Mouse (Mus musculus) myocyte (in vitro differentiated cells): ENCODE data around the gene Hils1. TPM values are rescaled to one million over a fixed set of nuclear protein-coding genes. Genes with fewer than 3 reads are reported as not detected.
"Not testable (repeated sequence)": the region's sequence is repeated elsewhere in the genome, so short reads cannot be mapped to it uniquely, and the experiment has no call there.

Experiments
- H3K27me3 ChIP-seq: one replicate; pipeline ENCODE4 v1.6.1; 2011; ENCODE audit not compliant: control insufficient read depth, insufficient read depth, insufficient read length
- H3K36me3 ChIP-seq: one replicate; pipeline ENCODE4 v1.6.1; 2011; ENCODE audit not compliant: control insufficient read depth, insufficient read depth
- H3K4me2 ChIP-seq: one replicate; pipeline ENCODE4 v1.6.1; 2011; ENCODE audit warnings: low read depth, control low read depth
- H3K4me3 ChIP-seq: one replicate; pipeline ENCODE4 v1.5.1; 2011; ENCODE audit warnings: mild to moderate bottlenecking, control low read depth, moderate library complexity
- H3K79me2 ChIP-seq: one replicate; pipeline ENCODE4 v1.6.1; 2011; ENCODE audit not compliant: control insufficient read depth, insufficient read depth
- H3ac ChIP-seq: one replicate; pipeline ENCODE4 v1.6.1; 2011; ENCODE audit not compliant: control insufficient read depth, insufficient read length
- CEBPB ChIP-seq: IDR thresholded peaks from 2 replicates; pipeline ENCODE4 v1.6.1; 2011; ENCODE audit warnings: mild to moderate bottlenecking, moderate library complexity; ENCODE audit not compliant: poor library complexity, insufficient read depth, severe bottlenecking
- E2F4 ChIP-seq: IDR thresholded peaks from one replicate; pipeline ENCODE4 v1.6.1; 2011; ENCODE audit warnings: mild to moderate bottlenecking, control low read depth, moderate library complexity; ENCODE audit not compliant: insufficient read depth
- MAX ChIP-seq: IDR thresholded peaks from one replicate; pipeline ENCODE4 v1.6.1; 2011; ENCODE audit warnings: low read depth, mild to moderate bottlenecking, control low read depth
- MYOD1 ChIP-seq, 3 experiments: IDR thresholded peaks; one replicate each; pipeline ENCODE4 v1.6.1; 2011; ENCODE audit warnings: control low read depth in 2 of 3, low read depth in 2 of 3, mild to moderate bottlenecking in 2 of 3, moderate library complexity in 1 of 3; ENCODE audit not compliant: insufficient read length in 2 of 3, control insufficient read depth in 1 of 3
- MYOG ChIP-seq, 3 experiments: IDR thresholded peaks; one replicate each; pipeline ENCODE4 v1.6.1; 2011; ENCODE audit warnings: control low read depth in 2 of 3, low read depth in 2 of 3, mild to moderate bottlenecking in 2 of 3; ENCODE audit not compliant: insufficient read length in 2 of 3, control insufficient read depth in 1 of 3, insufficient read depth in 1 of 3
- POLR2A ChIP-seq: IDR thresholded peaks from one replicate; pipeline ENCODE4 v1.6.1; 2011; ENCODE audit warnings: low read depth, mild to moderate bottlenecking, control low read depth, moderate library complexity; ENCODE audit not compliant: insufficient read length
- POLR2AphosphoS2 ChIP-seq: IDR thresholded peaks from one replicate; pipeline ENCODE4 v1.6.1; 2011; ENCODE audit warnings: low read depth, control low read depth; ENCODE audit not compliant: insufficient read length
- REST ChIP-seq: IDR thresholded peaks from one replicate; pipeline ENCODE4 v1.6.1; 2011; ENCODE audit warnings: mild to moderate bottlenecking, control low read depth, moderate library complexity; ENCODE audit not compliant: insufficient read depth, insufficient read length
- SRF ChIP-seq: IDR thresholded peaks from one replicate; pipeline ENCODE4 v1.6.1; 2011; ENCODE audit warnings: low read depth; ENCODE audit not compliant: control insufficient read depth, insufficient read length
- TCF12 ChIP-seq: IDR thresholded peaks from one replicate; pipeline ENCODE4 v1.6.1; 2011; ENCODE audit warnings: mild to moderate bottlenecking, control low read depth; ENCODE audit not compliant: poor library complexity, insufficient read depth, severe bottlenecking
- TCF3 ChIP-seq: IDR thresholded peaks from one replicate; pipeline ENCODE4 v1.6.1; 2011; ENCODE audit warnings: low read depth, control low read depth; ENCODE audit not compliant: insufficient read length
- USF1 ChIP-seq: IDR thresholded peaks from one replicate; pipeline ENCODE4 v1.6.1; 2011; ENCODE audit warnings: low read depth, mild to moderate bottlenecking, control low read depth, moderate library complexity
- polyA plus RNA-seq: library from polyadenylated mRNA; unstranded; fragments of >200 nt; fragmentation: generic; extraction: Trizol; gene quantifications from one replicate; pipeline ENCODE4 v1.2.1, GENCODE M21; 2012; ENCODE audit warnings: missing spikeins

Gene Hils1
- polyA plus RNA-seq, 1 experiment, result 0.37 TPM

DNA sequence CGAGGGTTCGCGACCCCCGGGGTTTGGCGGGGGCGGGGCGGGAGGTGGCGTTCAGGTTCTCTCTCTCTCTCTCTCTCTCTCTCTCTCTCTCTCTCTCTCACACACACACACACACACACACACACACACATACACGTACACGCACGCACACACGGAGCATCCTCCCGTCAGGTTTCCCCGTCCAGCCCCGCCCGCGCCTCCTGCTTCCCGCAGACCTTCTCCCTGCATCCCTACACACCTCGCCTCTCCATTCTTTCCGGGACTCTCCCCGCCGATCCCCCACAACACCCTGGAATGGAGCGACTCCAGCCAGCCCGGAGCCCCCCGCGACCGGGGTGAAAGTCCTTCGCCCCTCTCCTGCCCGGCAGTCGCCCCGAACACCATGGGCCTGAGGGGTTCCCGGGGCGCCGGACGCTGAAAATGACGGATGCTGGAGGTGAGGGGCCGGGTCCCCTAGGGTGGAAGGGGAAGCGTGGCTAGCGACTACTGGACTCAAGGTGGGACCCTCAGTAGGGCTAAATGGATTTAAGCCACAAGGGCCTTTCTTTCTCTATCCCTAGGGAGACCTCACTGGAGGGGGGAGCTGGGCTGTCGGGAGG lies 42.8 kb downstream of the Hils1 start:
- H3K27me3 ChIP-seq, result no peaks in the 10 kb centered on the region
- H3K4me3 ChIP-seq, result peak overlapping the region; percentile 58
- TF ChIP-seq POLR2A, result peak; percentile 2
- TF ChIP-seq MYOD1 (IDR thresholded peaks at IDR 0.05; ENCODE audit: control insufficient read depth in 1 of 3, insufficient read length in 2 of 3, low read depth in 2 of 3), result peak in 1 of 3 experiments; percentile 2
- no peak for TF ChIP-seq TCF3
- no peaks in the 10 kb centered on the region for H3K79me2 ChIP-seq
- peak overlapping the region; percentile 97 for H3K4me2 ChIP-seq
- no peaks in the 10 kb centered on the region for H3K36me3 ChIP-seq
- peak overlapping the region; percentile 40 for H3ac ChIP-seq

DNA sequence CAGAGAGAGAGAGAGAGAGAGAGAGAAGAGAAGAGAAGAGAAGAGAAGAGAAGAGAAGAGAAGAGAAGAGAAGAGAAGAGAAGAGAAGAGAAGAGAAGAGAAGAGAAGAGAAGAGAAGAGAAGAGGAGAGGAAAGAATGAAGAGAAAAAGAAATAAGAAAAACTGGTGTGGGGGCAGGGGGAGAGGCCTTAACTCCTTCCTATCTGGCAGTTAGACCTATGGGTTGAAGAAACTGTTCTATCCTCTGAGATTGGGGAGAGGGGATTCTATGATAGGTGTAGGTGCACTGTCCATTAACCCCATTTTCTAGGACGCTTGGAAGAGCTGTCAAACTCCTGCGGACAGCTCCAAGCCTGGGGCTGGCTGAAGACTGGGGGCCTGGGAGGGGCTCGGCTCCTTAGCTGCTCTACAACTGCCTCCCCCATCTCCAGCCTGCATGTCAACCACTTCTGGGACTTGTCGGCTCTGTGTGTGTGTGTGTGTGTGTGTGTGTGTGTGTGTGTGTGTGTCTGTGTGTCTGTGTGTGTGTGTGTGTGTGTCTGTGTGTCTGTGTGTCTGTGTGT lies 43.5 kb downstream of the Hils1 start:
- H3ac ChIP-seq, result peak overlapping the region; percentile 40
- H3K4me3 ChIP-seq, result peak overlapping the region; percentile 58
- H3K4me2 ChIP-seq, result peak overlapping the region; percentile 97
- not testable (repeated sequence) for H3K27me3 ChIP-seq, H3K79me2 ChIP-seq, H3K36me3 ChIP-seq

DNA sequence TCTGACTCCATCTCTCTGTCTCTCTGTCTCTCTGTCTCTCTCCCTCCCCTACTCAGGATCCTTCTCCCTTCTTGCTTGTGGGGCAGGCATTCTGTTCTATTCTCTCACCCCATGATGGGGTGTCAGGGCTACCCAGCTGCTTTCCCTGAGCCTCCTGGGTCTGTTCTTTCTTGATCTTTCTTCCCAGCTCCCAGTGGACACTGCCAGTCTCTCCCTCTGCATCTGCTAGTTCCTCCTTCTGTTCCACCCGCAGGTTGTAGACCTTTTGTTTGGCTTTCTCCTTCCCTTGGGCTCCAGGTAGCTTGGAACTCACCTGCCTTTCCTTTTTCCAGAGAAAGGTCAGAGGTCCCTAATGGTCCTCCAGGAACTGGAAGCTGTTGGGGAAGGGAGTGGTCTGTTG lies 44.0 kb downstream of the Hils1 start:
- H3K4me2 ChIP-seq, result peak overlapping the region; percentile 97
- TF ChIP-seq E2F4 (no peak), MYOG (IDR thresholded peaks at IDR 0.05; ENCODE audit: control insufficient read depth in 1 of 3, insufficient read depth in 1 of 3, insufficient read length in 2 of 3, low read depth in 2 of 3) (no peak), CEBPB (no peak), USF1 (no peak), TCF3 (no peak), POLR2A (no peak), MAX (no peak), POLR2AphosphoS2 (no peak), TCF12 (no peak), MYOD1 (IDR thresholded peaks at IDR 0.05; ENCODE audit: control insufficient read depth in 1 of 3, insufficient read length in 2 of 3, low read depth in 2 of 3) (no peak), SRF (no peak), REST (no peak)
- peak overlapping the region; percentile 58 for H3K4me3 ChIP-seq
- no peak overlapping the region for H3ac ChIP-seq
- no peaks in the 10 kb centered on the region for H3K79me2 ChIP-seq
- no peaks in the 10 kb centered on the region for H3K36me3 ChIP-seq
- no peaks in the 10 kb centered on the region for H3K27me3 ChIP-seq

DNA sequence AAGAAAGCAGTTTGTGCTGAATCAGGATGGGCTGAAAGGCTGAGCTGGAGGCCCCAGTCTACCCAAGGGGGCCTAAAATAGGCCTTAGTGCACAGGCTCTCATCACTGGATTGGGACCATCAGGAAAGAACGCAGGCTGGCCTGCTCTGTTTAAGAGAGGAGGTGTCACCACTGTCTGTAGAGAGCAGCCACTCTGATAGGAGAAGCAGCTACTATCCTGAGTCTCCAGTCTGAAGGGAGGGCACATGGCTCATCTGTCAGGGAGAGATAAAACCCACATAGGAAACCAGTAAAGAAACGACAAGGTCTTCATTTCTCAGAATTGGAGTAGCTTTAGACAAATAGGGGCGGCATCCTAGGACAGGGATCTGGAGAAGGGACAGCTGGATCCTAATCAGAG lies 44.7 kb downstream of the Hils1 start:
- H3K27me3 ChIP-seq, result no peaks in the 10 kb centered on the region
- H3K36me3 ChIP-seq, result no peaks in the 10 kb centered on the region
- no peak overlapping the region for H3ac ChIP-seq
- TF ChIP-seq TCF12 (no peak), POLR2AphosphoS2 (no peak), MAX (no peak), MYOD1 (IDR thresholded peaks at IDR 0.05; ENCODE audit: control insufficient read depth in 1 of 3, insufficient read length in 2 of 3, low read depth in 2 of 3) (no peak), POLR2A (no peak), REST (no peak), USF1 (no peak), MYOG (IDR thresholded peaks at IDR 0.05; ENCODE audit: control insufficient read depth in 1 of 3, insufficient read depth in 1 of 3, insufficient read length in 2 of 3, low read depth in 2 of 3) (no peak), E2F4 (no peak), CEBPB (no peak), SRF (no peak), TCF3 (no peak)
- no peak overlapping the region for H3K4me3 ChIP-seq
- H3K79me2 ChIP-seq, result no peaks in the 10 kb centered on the region
- H3K4me2 ChIP-seq, result peak overlapping the region; percentile 97

DNA sequence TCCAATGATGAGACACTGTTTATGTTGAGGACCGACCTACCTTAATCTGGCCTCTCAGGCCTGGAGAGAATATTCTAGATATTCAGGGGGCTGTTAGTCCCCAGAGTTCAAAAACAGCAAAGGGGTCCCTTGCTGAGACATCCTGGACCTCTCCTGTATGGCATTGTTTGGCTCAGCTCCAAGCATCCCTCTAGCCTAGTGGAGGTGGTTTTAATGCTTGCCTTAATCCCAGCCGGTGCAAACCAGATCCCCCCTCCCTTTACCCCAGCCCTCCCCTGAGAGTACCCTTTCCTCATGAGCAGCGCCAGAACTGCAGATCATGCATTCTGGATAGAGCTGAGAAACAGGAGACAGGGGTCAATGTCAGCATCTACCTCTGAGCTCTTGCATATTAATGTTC lies 45.1 kb downstream of the Hils1 start:
- no peak overlapping the region for H3K4me3 ChIP-seq
- no peaks in the 10 kb centered on the region for H3K27me3 ChIP-seq
- no peak overlapping the region for H3K4me2 ChIP-seq
- no peaks in the 10 kb centered on the region for H3K79me2 ChIP-seq
- no peaks in the 10 kb centered on the region for H3K36me3 ChIP-seq
- no peak for TF ChIP-seq USF1
- no peak overlapping the region for H3ac ChIP-seq

DNA sequence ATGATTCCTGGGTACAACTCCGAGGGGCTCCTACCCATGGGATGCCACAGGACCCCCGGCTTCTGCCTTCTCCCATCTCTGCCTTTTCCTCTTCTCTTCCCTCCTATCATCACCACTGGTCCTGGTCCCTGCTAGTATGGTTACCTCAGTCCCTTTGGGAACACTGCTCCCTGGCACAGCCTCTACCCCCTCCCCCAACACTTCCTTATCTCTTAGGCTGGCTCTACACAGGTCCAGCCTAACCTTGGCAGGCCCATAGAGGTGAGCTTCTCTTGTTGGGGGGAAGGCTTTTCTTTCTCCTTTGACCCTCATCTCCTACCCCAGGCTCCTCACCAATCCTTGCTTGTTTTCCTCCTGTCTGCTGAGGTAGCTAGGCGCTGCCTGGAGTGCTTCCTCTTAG lies 48.1 kb downstream of the Hils1 start:
- Histone ChIP-seq H3K27me3 (no peaks in the 10 kb centered on the region), H3K4me2 (no peak overlapping the region), H3K4me3 (no peak overlapping the region), H3K36me3 (no peaks in the 10 kb centered on the region), H3K79me2 (no peaks in the 10 kb centered on the region), H3ac (no peak overlapping the region)
- TF ChIP-seq E2F4 (no peak), POLR2A (no peak), MYOG (IDR thresholded peaks at IDR 0.05; ENCODE audit: control insufficient read depth in 1 of 3, insufficient read depth in 1 of 3, insufficient read length in 2 of 3, low read depth in 2 of 3) (no peak), USF1 (no peak), TCF3 (no peak)
